ENCODE assay signal across 8 mouse cellular contexts in the genomic region with DNA sequence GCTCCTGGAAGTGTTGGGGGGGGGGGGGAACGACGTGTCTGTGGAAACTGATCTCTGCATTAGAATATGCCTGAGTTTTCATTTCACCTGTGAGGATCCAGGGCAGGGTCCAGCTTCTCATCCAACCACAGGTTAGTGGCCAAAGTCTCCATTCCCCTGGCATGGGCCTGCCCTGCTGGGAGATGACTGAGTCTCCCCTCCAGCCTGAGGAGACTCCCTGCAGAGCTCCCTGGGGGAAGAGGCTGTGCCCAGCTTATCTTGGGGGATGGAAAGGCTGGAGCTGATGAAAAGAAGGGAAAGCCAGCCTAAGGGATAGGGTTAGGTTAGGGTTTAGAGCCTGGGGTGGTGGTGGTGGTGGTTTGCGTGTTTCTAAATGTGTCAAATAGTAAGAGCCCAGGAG. TPM values are rescaled to one million over a fixed set of nuclear protein-coding genes. Genes with fewer than 3 reads are reported as not detected.
DNase-seq lines count a peak whose midpoint lies in the region; ATAC-seq and TF ChIP-seq lines count a peak whose summit lies in the region.

No protein-coding gene starts in this region.

- intact Hi-C loops in left cerebral cortex, postnatal 4 days (cut with DNase I), result no loop called here

- peak overlapping the region; percentile 64 for H3K27ac ChIP-seq in liver, adult 2 months (replicated peaks; ENCODE audit: insufficient read depth, low read depth, low read length)
- peak overlapping the region; percentile 91 for H3K27ac ChIP-seq in hindbrain, embryonic 10.5 days
- peak overlapping the region; percentile 18; the same call in 1 of the 2 replicates for H3K27ac ChIP-seq in limb, embryonic 12.5 days
- H3K27ac ChIP-seq in small intestine, adult 2 months (ENCODE audit: insufficient read depth, low read depth, low read length), result 0 out of 2 replicates have a peak overlapping the region, but pooled peaks have one; percentile 14

- TF ChIP-seq CTCF in liver, adult 2 months (IDR thresholded peaks at IDR 0.05; ENCODE audit: low read depth, low read length), result no peak
- TF ChIP-seq CTCF in small intestine, adult 2 months (IDR thresholded peaks at IDR 0.05; ENCODE audit: extremely low read depth, insufficient read length, insufficient replicate concordance, low read depth, low read length), result no peak

- no peak for TF ChIP-seq POLR2A in liver, adult 2 months (IDR thresholded peaks at IDR 0.05; ENCODE audit: extremely low read depth, insufficient read depth, low read length)
- TF ChIP-seq POLR2A in small intestine, adult 2 months (IDR thresholded peaks at IDR 0.05; ENCODE audit: low read depth, low read length), result no peak

- 14% methylated on average over 3 of the region's 3 CpGs for WGBS in liver, adult 2 months
- WGBS in hindbrain, embryonic 10.5 days, result 30% methylated on average over 3 of the region's 3 CpGs
- 45% methylated on average over 2 of the region's 3 CpGs for WGBS in limb, embryonic 12.5 days
- WGBS in small intestine, adult 2 months, result 61% methylated on average over 3 of the region's 3 CpGs

- H3K4me1 ChIP-seq in liver, adult 2 months (ENCODE audit: control insufficient read depth, insufficient read depth, low read length), result peaks cover 15% of the 10 kb centered on the region
- peaks cover 81% of the 10 kb centered on the region for H3K4me1 ChIP-seq in hindbrain, embryonic 10.5 days (replicated peaks)
- H3K4me1 ChIP-seq in limb, embryonic 12.5 days (replicated peaks), result peaks cover 54% of the 10 kb centered on the region
- H3K4me1 ChIP-seq in small intestine, adult 2 months (ENCODE audit: control insufficient read depth, insufficient read depth, insufficient read length, low read length), result peaks cover 28% of the 10 kb centered on the region

- no peaks in the 10 kb centered on the region for H3K27me3 ChIP-seq in liver, adult 2 months (ENCODE audit: control insufficient read depth, insufficient read depth, low read length)
- no peaks in the 10 kb centered on the region for H3K27me3 ChIP-seq in hindbrain, embryonic 10.5 days (ENCODE audit: insufficient read depth, poor library complexity, severe bottlenecking)
- no peaks in the 10 kb centered on the region for H3K27me3 ChIP-seq in limb, embryonic 12.5 days
- no peaks in the 10 kb centered on the region for H3K27me3 ChIP-seq in small intestine, adult 2 months (ENCODE audit: control insufficient read depth, insufficient read depth, low read length)

- no peaks in the 10 kb centered on the region for H3K36me3 ChIP-seq in liver, adult 2 months (ENCODE audit: control insufficient read depth, insufficient read depth, low read length)
- peaks cover 26% of the 10 kb centered on the region for H3K36me3 ChIP-seq in hindbrain, embryonic 10.5 days
- H3K36me3 ChIP-seq in limb, embryonic 12.5 days, result peaks cover 11% of the 10 kb centered on the region; the same call in 1 of the 2 replicates
- no peaks in the 10 kb centered on the region for H3K36me3 ChIP-seq in small intestine, adult 2 months (ENCODE audit: control insufficient read depth, insufficient read depth, low read length)

- peak overlapping the region; percentile 22 for H3K9ac ChIP-seq in liver, adult 2 months (ENCODE audit: low read depth, low read length)
- H3K9ac ChIP-seq in limb, embryonic 12.5 days (replicated peaks), result peak overlapping the region; percentile 9; the same call in 1 of the 2 replicates

- H3K4me2 ChIP-seq in limb, embryonic 12.5 days, result no peak overlapping the region

- H3K4me3 ChIP-seq in liver, adult 2 months (ENCODE audit: insufficient read depth, low read depth, low read length), result peak overlapping the region; percentile 46; the same call in 1 of the 2 replicates
- peak overlapping the region; percentile 33 for H3K4me3 ChIP-seq in hindbrain, embryonic 10.5 days
- no peak overlapping the region for H3K4me3 ChIP-seq in limb, embryonic 12.5 days (replicated peaks)
- H3K4me3 ChIP-seq in small intestine, adult 2 months (ENCODE audit: low read depth, low read length), result no peak overlapping the region

- ATAC-seq in limb, embryonic 12.5 days (ENCODE audit: insufficient number of reproducible peaks, insufficient read depth, low FRiP score, low TSS enrichment, low read depth), result no peak

- DNase-seq in liver, adult 2 months (ENCODE audit: extremely low read depth, low read depth, low spot score), result peak; percentile 61
- DNase-seq in liver, result no peak
- no peak for DNase-seq in hindbrain, embryonic 10.5 days (ENCODE audit: low spot score)
- DNase-seq in frontal cortex, adult 2 months (ENCODE audit: extremely low spot score in 1 of 2, low spot score in 1 of 2), result no peak
- DNase-seq in layer of hippocampus, adult 18-20 months (ENCODE audit: low spot score in 2 of 2), result no peak
- no peak for DNase-seq in left cerebral cortex, postnatal 4 days

- H3K79me2 ChIP-seq in liver, adult 2 months (ENCODE audit: control insufficient read depth, insufficient read depth, low read length), result no peaks in the 10 kb centered on the region

- no peaks in the 10 kb centered on the region for H3K9me3 ChIP-seq in hindbrain, embryonic 10.5 days
- no peaks in the 10 kb centered on the region for H3K9me3 ChIP-seq in limb, embryonic 12.5 days

RNA-seq across cellular contexts. Expression of a gene that starts 8.5 kb away (rescaled TPM):
- total RNA-seq in liver, adult 2 months (2014; rRNA removed), result 0.81 and 0.92 TPM in 2 replicates
- 1.9 and 3.0 TPM in 2 replicates for polyA plus RNA-seq in liver, adult 2 months (2012; rRNA removed)
- polyA plus RNA-seq in hindbrain, embryonic 10.5 days (2016; fragmentation: Nextera tagmentation; extraction: Ambion mirVana), result 142 and 175 TPM in 2 replicates
- 121 TPM in 2 replicates for polyA plus RNA-seq in limb, embryonic 12.5 days (2016; fragmentation: Nextera tagmentation; extraction: Ambion mirVana)
- polyA plus RNA-seq in small intestine, adult 2 months (2012; rRNA removed), result 13.0 and 24.0 TPM in 2 replicates
- polyA plus RNA-seq in frontal cortex, adult 2 months (2012; rRNA removed), result 325 and 370 TPM in 2 replicates
- total RNA-seq in layer of hippocampus, adult 18-20 months (2021), result 100 to 1,000 TPM; 293 to 314 TPM
- total RNA-seq in left cerebral cortex, postnatal 4 days (2021), result 100 to 1,000 TPM; 404 to 409 TPM

RNA-seq across cellular contexts. Expression of a gene that starts 11.1 kb away (rescaled TPM):
- not detected in 2 replicates for total RNA-seq in liver, adult 2 months (2014; rRNA removed)
- polyA plus RNA-seq in liver, adult 2 months (2012; rRNA removed), result not detected in 2 replicates
- polyA plus RNA-seq in hindbrain, embryonic 10.5 days (2016; fragmentation: Nextera tagmentation; extraction: Ambion mirVana), result 0.10 TPM in 1 of 2 replicates, not detected in the other
- not detected in 2 replicates for polyA plus RNA-seq in limb, embryonic 12.5 days (2016; fragmentation: Nextera tagmentation; extraction: Ambion mirVana)
- 0.24 and 0.67 TPM in 2 replicates for polyA plus RNA-seq in small intestine, adult 2 months (2012; rRNA removed)
- polyA plus RNA-seq in frontal cortex, adult 2 months (2012; rRNA removed), result 1.00 and 1.1 TPM in 2 replicates
- under 1 TPM; 0.61 to 0.89 TPM for total RNA-seq in layer of hippocampus, adult 18-20 months (2021)
- total RNA-seq in left cerebral cortex, postnatal 4 days (2021), result under 1 TPM in 1 of 2 experiments, not detected in 1; 0.52 TPM

RNA-seq across cellular contexts. Expression of a gene that starts 19.0 kb away (rescaled TPM):
- 0.18 and 0.40 TPM in 2 replicates for total RNA-seq in liver, adult 2 months (2014; rRNA removed)
- 0.16 and 0.51 TPM in 2 replicates for polyA plus RNA-seq in liver, adult 2 months (2012; rRNA removed)
- polyA plus RNA-seq in hindbrain, embryonic 10.5 days (2016; fragmentation: Nextera tagmentation; extraction: Ambion mirVana), result 1.0 and 2.4 TPM in 2 replicates
- polyA plus RNA-seq in limb, embryonic 12.5 days (2016; fragmentation: Nextera tagmentation; extraction: Ambion mirVana), result 0.28 and 0.67 TPM in 2 replicates
- 141 and 347 TPM in 2 replicates for polyA plus RNA-seq in small intestine, adult 2 months (2012; rRNA removed)
- 0.40 and 0.71 TPM in 2 replicates for polyA plus RNA-seq in frontal cortex, adult 2 months (2012; rRNA removed)
- 1 to 10 TPM in 1 of 2 experiments, under 1 TPM in 1; 0.54 to 1.3 TPM for total RNA-seq in layer of hippocampus, adult 18-20 months (2021)
- total RNA-seq in left cerebral cortex, postnatal 4 days (2021), result under 1 TPM; 0.46 to 0.76 TPM

RNA-seq across cellular contexts. Expression of a gene that starts 24.8 kb away (rescaled TPM):
- total RNA-seq in liver, adult 2 months (2014; rRNA removed), result 0.09 and 0.27 TPM in 2 replicates
- 0.18 and 0.60 TPM in 2 replicates for polyA plus RNA-seq in liver, adult 2 months (2012; rRNA removed)
- 1.7 and 1.8 TPM in 2 replicates for polyA plus RNA-seq in hindbrain, embryonic 10.5 days (2016; fragmentation: Nextera tagmentation; extraction: Ambion mirVana)
- polyA plus RNA-seq in limb, embryonic 12.5 days (2016; fragmentation: Nextera tagmentation; extraction: Ambion mirVana), result 3.0 and 4.0 TPM in 2 replicates
- polyA plus RNA-seq in small intestine, adult 2 months (2012; rRNA removed), result 16.0 and 19.6 TPM in 2 replicates
- polyA plus RNA-seq in frontal cortex, adult 2 months (2012; rRNA removed), result 5.6 and 7.0 TPM in 2 replicates
- 1 to 10 TPM; 1.8 to 2.5 TPM for total RNA-seq in layer of hippocampus, adult 18-20 months (2021)
- 1 to 10 TPM; 2.5 to 3.2 TPM for total RNA-seq in left cerebral cortex, postnatal 4 days (2021)

RNA-seq across cellular contexts. Expression of a gene that starts 35.1 kb away (rescaled TPM):
- total RNA-seq in liver, adult 2 months (2014; rRNA removed), result 7.6 and 11.7 TPM in 2 replicates
- polyA plus RNA-seq in liver, adult 2 months (2012; rRNA removed), result 65.1 and 70.6 TPM in 2 replicates
- 124 and 136 TPM in 2 replicates for polyA plus RNA-seq in hindbrain, embryonic 10.5 days (2016; fragmentation: Nextera tagmentation; extraction: Ambion mirVana)
- polyA plus RNA-seq in limb, embryonic 12.5 days (2016; fragmentation: Nextera tagmentation; extraction: Ambion mirVana), result 108 and 113 TPM in 2 replicates
- 130 and 222 TPM in 2 replicates for polyA plus RNA-seq in small intestine, adult 2 months (2012; rRNA removed)
- polyA plus RNA-seq in frontal cortex, adult 2 months (2012; rRNA removed), result 140 and 166 TPM in 2 replicates
- total RNA-seq in layer of hippocampus, adult 18-20 months (2021), result 10 to 100 TPM; 84.9 to 87.3 TPM
- total RNA-seq in left cerebral cortex, postnatal 4 days (2021), result 10 to 100 TPM; 85.0 to 95.3 TPM

Comparison
In these comparisons a context has a peak if more than half of its experiments do, and no peak if none do; other contexts are left out.
1. H3K27ac ChIP-seq: peak in every context shown above with its lines; median percentile 91 in hindbrain, embryonic 10.5 days; 64 in liver, adult 2 months; 18 in limb, embryonic 12.5 days; 14 in small intestine, adult 2 months.
2. H3K4me3 ChIP-seq: peak in liver, adult 2 months (single experiment) and hindbrain, embryonic 10.5 days (single experiment); none in limb, embryonic 12.5 days (single experiment) and small intestine, adult 2 months (single experiment).
3. RNA of a gene that starts 19.0 kb away (polyA plus RNA-seq): 141 to 347 TPM in small intestine, adult 2 months; 1.0 to 2.4 TPM in hindbrain, embryonic 10.5 days, 0.16 to 0.51 TPM in liver, adult 2 months, 0.40 to 0.71 TPM in frontal cortex, adult 2 months and 0.28 to 0.67 TPM in limb, embryonic 12.5 days; every median in the first group is over 10 times any median in the second.